Mouse (Mus musculus): ENCODE data around the gene Gm10570.

GRCm38 (mm10) chr4:130266601-130267000, 41.9 kb downstream of the Gm10570 start:
- TF ChIP-seq CTCF (IDR thresholded peaks at IDR 0.05) = no peak
- TF ChIP-seq EP300 (IDR thresholded peaks at IDR 0.05) = no peak
